Mouse (Mus musculus) liver, embryonic 13.5 days (tissue): ENCODE results near the gene Cacna2d1. TPM values are rescaled to one million over a fixed set of nuclear protein-coding genes. Genes with fewer than 3 reads are reported as not detected.

Experiments
- ATAC-seq: fragments of 200-750 bp; cut with Nextera tagmentation; 2 replicates; pipeline ENCODE4 v1.8.0; 2017; ENCODE audit warnings: low read depth, mild to moderate bottlenecking, moderate number of reproducible peaks, moderate library complexity
- DNase-seq: peaks from one replicate; pipeline ENCODE4 v3.0.0; 2022
- H3K27ac ChIP-seq: fragments of 300-500 bp; sonication (generic); 2 replicates; pipeline ENCODE4 v1.5.1; 2015; ENCODE audit warnings: moderate library complexity, mild to moderate bottlenecking, inconsistent platforms
- H3K27me3 ChIP-seq: fragments of 300-500 bp; sonication (generic); 2 replicates; pipeline ENCODE4 v1.6.1; 2015; ENCODE audit warnings: mild to moderate bottlenecking, inconsistent platforms
- H3K36me3 ChIP-seq: fragments of 300-500 bp; sonication (generic); 2 replicates; pipeline ENCODE4 v1.6.1; 2015; ENCODE audit warnings: mild to moderate bottlenecking, inconsistent platforms
- H3K4me1 ChIP-seq: fragments of 300-500 bp; sonication (generic); replicated peaks from 2 replicates; pipeline ENCODE4 v1.6.1; 2015; ENCODE audit warnings: inconsistent platforms
- H3K4me2 ChIP-seq: fragments of 300-500 bp; sonication (generic); 2 replicates; pipeline ENCODE4 v1.6.1; 2015; ENCODE audit warnings: inconsistent platforms, mild to moderate bottlenecking, moderate library complexity
- H3K4me3 ChIP-seq: fragments of 300-500 bp; sonication (generic); replicated peaks from 2 replicates; pipeline ENCODE4 v1.5.1; 2015; ENCODE audit warnings: mild to moderate bottlenecking, inconsistent platforms
- H3K9ac ChIP-seq: fragments of 300-500 bp; sonication (generic); 2 replicates; pipeline ENCODE4 v1.6.1; 2015; ENCODE audit warnings: mild to moderate bottlenecking, inconsistent platforms
- H3K9me3 ChIP-seq: fragments of 300-500 bp; sonication (generic); replicated peaks from 2 replicates; pipeline ENCODE4 v1.6.1; 2016; ENCODE audit warnings: inconsistent platforms
- WGBS: fragments of 180-500 bp; shearing (Covaris S2); methylation state at CpG from one replicate; pipeline ENCODE4 v1.1.7; 2015; ENCODE audit not compliant: insufficient replicate concordance; 5-methylcytosine and 5-hydroxymethylcytosine counted together
- polyA plus RNA-seq: library from polyadenylated mRNA; unstranded; fragments of >200 nt; fragmentation: Nextera tagmentation; extraction: Ambion mirVana; gene quantifications from 2 replicates; pipeline ENCODE4 v1.2.1, GENCODE M21; 2015

The Cacna2d1 gene
- 0.54 and 0.73 TPM in 2 replicates for polyA plus RNA-seq

GRCm38 (mm10) chr5:15934376-15935233 is at the start of gene Cacna2d1:
Cacna2d1 (plus strand) TSS chr5:15934691.
- no peak within 1 kb of the TSS for H3K27ac ChIP-seq
- peak; percentile 36; the same call in 1 of the 2 replicates for ATAC-seq

DNA sequence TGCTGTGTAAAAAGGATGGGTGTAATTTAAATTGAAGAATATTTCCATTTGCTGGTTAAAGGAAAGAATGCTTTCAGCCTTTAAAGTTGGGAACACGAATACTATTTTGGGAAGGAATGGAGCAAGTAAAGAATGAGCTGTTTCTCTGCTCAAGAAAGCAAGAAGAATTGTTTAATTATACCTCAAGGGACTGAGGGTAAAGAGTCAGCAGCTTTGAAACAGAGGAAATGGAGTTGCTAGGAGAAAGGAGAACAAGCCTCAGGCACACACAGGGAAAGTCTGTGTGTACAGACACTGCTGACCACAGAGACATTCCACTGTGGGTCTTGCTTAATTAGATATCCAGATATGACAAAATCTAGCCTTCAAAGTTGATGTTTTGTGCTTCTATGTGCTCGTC is 39.4 kb upstream of the Cacna2d1 start:
- 49% methylated on average over 2 of the region's 2 CpGs for WGBS
- no peak overlapping the region for H3K4me3 ChIP-seq
- H3K9me3 ChIP-seq, result no peaks in the 10 kb centered on the region
- no peaks in the 10 kb centered on the region for H3K36me3 ChIP-seq
- H3K27ac ChIP-seq, result no peak overlapping the region
- no peak overlapping the region for H3K4me2 ChIP-seq
- H3K4me1 ChIP-seq, result no peaks in the 10 kb centered on the region
- DNase-seq, result no peak
- no peak overlapping the region for H3K9ac ChIP-seq
- no peak for ATAC-seq
- H3K27me3 ChIP-seq, result no peaks in the 10 kb centered on the region

More at GRCm38 (mm10) chr5:15934376-15935233, at the start of gene Cacna2d1:
- Histone ChIP-seq H3K4me2 (peak within 1 kb of the TSS; percentile 58), H3K9ac (peak within 1 kb of the TSS; percentile 39; the same call in 1 of the 2 replicates), H3K27me3 (peaks cover 38% of the 10 kb centered on the region), H3K4me1 (0 out of 2 replicates have a peak, but pooled peaks cover 3% of the 10 kb centered on the region), H3K36me3 (no peaks in the 10 kb centered on the region), H3K9me3 (no peaks in the 10 kb centered on the region), H3K4me3 (peak within 1 kb of the TSS; percentile 48)
- DNase-seq, result no peak
- 2% methylated on average over 68 of the region's 120 CpGs for WGBS

DNA sequence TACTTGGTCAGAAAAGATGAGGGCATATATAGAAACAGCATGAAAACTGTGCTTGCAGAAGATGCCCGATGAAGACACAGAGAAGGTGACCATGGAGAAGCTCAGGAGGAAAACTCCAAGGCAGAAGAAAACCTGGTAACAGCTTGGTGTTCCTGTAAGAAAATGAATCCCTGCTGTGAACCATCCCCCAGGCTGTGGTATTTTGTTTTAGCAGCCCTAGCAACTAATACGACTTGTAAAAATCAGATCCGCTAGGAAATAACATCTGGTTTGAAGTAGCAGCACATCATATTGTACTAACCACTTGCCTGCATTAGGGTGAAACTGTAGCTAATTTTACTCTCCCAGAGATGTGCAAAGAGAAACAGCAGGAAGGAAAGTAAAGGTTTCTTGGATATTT is 37.8 kb upstream of the Cacna2d1 start:
- H3K27ac ChIP-seq, result no peak overlapping the region
- 66% methylated on average over 3 of the region's 3 CpGs for WGBS
- no peaks in the 10 kb centered on the region for H3K27me3 ChIP-seq
- H3K4me3 ChIP-seq, result no peak overlapping the region
- no peak for DNase-seq
- H3K36me3 ChIP-seq, result no peaks in the 10 kb centered on the region
- no peaks in the 10 kb centered on the region for H3K4me1 ChIP-seq
- H3K9me3 ChIP-seq, result no peaks in the 10 kb centered on the region
- H3K9ac ChIP-seq, result no peak overlapping the region
- no peak for ATAC-seq
- H3K4me2 ChIP-seq, result no peak overlapping the region

- Histone ChIP-seq H3K36me3 (no peaks in the 10 kb centered on the region), H3K4me3 (no peak overlapping the region), H3K9ac (no peak overlapping the region), H3K4me2 (no peak overlapping the region), H3K27me3 (no peaks in the 10 kb centered on the region), H3K27ac (no peak overlapping the region), H3K9me3 (no peaks in the 10 kb centered on the region), H3K4me1 (no peaks in the 10 kb centered on the region)
- WGBS, result 75% methylated on average over 3 of the region's 3 CpGs
- ATAC-seq (no peak), DNase-seq (no peak)
Observed at GRCm38 (mm10) chr5:15906446-15906845, 28.0 kb upstream of the Cacna2d1 start.

DNA sequence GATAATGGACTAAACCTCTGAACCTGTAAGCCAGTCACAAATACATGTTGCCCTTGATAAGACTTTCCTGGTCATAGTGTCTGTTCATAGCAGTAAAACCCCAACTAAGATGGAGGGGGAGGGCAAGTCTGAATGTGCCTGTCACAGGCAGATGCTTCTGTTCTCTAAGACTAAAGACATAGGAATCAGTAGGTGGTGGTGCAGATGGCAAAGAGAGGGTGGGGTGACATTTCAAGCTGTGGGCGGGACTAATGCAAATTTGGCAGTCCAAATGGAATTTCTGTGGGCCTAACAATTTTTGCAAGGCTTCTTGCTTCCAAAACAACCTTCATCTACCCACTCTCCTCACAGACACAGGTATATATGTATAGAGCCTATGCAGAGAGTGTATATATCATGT is 19.6 kb upstream of the Cacna2d1 start:
- no peaks in the 10 kb centered on the region for H3K27me3 ChIP-seq
- no peak for ATAC-seq
- H3K27ac ChIP-seq, result no peak overlapping the region
- no peaks in the 10 kb centered on the region for H3K36me3 ChIP-seq
- H3K4me1 ChIP-seq, result no peaks in the 10 kb centered on the region
- H3K9ac ChIP-seq, result no peak overlapping the region
- H3K9me3 ChIP-seq, result no peaks in the 10 kb centered on the region
- H3K4me3 ChIP-seq, result no peak overlapping the region
- WGBS, result 39% methylated on average over 1 of the region's 1 CpGs
- no peak overlapping the region for H3K4me2 ChIP-seq
- DNase-seq, result no peak

DNA sequence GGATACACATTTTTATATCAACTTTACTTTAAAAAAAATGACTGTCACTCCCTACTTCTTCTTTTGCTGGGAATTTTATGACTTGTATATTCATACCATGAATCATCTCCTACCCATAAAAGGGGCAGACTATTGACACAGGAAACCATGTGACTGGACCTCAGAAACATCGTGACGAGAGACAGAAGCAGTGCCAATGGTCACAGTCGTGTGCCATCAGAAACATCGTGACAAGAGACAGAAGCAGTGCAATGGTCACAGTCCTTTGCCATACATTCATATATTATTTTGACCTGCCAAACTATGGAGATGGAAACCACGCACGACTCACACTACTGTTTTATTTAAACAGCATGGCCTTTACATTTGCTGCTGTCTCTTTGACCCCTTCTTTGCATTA is 6.0 kb upstream of the Cacna2d1 start:
- no peak overlapping the region for H3K27ac ChIP-seq
- DNase-seq (no peak), ATAC-seq (no peak)
- no peaks in the 10 kb centered on the region for H3K9me3 ChIP-seq
- whole genome bisulfite sequencing, result 61% methylated on average over 6 of the region's 6 CpGs
- H3K4me3 ChIP-seq, result no peak overlapping the region
- H3K4me1 ChIP-seq, result no peaks in the 10 kb centered on the region
- H3K36me3 ChIP-seq, result no peaks in the 10 kb centered on the region
- H3K27me3 ChIP-seq, result peaks cover 7% of the 10 kb centered on the region
- no peak overlapping the region for H3K9ac ChIP-seq
- no peak overlapping the region for H3K4me2 ChIP-seq

GRCm38 (mm10) chr5:15933017-15933416 is 1.5 kb upstream of the Cacna2d1 start:
- Histone ChIP-seq H3K9ac (no peak overlapping the region), H3K9me3 (no peaks in the 10 kb centered on the region), H3K4me2 (no peak overlapping the region), H3K36me3 (no peaks in the 10 kb centered on the region), H3K4me3 (no peak overlapping the region), H3K27me3 (peaks cover 38% of the 10 kb centered on the region), H3K4me1 (0 out of 2 replicates have a peak, but pooled peaks cover 3% of the 10 kb centered on the region), H3K27ac (no peak overlapping the region)
- ATAC-seq (no peak), DNase-seq (no peak)
- WGBS, result 17% methylated on average over 6 of the region's 6 CpGs

- H3K27ac ChIP-seq, result no peak overlapping the region
- ATAC-seq (no peak), DNase-seq (no peak)
- peak overlapping the region; percentile 58 for H3K4me2 ChIP-seq
- peaks cover 38% of the 10 kb centered on the region for H3K27me3 ChIP-seq
- no peaks in the 10 kb centered on the region for H3K9me3 ChIP-seq
- no peak overlapping the region for H3K9ac ChIP-seq
- H3K4me1 ChIP-seq, result 0 out of 2 replicates have a peak, but pooled peaks cover 3% of the 10 kb centered on the region
- 8% methylated on average over 17 of the region's 17 CpGs for WGBS
- peak overlapping the region; percentile 48 for H3K4me3 ChIP-seq
- no peaks in the 10 kb centered on the region for H3K36me3 ChIP-seq
Observed at GRCm38 (mm10) chr5:15933581-15934375, 713 bp upstream of the Cacna2d1 start.

DNA sequence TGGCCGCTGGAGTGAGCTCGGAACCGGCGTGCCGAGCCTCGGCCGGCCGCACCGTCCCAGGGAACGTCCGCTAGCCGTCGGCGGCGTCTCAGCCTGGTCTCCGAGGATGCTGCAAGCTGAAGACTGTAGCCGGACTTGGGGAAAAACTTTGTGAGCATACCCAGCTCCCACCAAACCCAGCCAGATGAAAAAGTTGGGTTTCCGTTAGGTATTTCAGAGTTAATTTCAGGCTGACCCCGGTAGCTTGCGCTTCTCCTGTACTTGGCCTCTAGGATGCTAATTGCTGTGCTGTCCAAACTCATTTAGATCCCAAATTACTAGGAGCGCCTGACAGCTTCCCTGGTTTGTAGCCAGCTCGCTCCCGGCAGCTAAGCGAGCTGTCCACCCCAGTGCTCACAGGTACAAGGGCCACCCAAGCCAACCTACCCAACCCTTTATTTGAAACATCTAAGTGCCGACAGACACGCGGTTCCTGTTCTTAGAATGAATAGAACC is 790 bp downstream of the Cacna2d1 start:
- Histone ChIP-seq H3K36me3 (no peaks in the 10 kb centered on the region), H3K9me3 (no peaks in the 10 kb centered on the region), H3K4me2 (peak overlapping the region; percentile 58), H3K9ac (peak overlapping the region; percentile 39; the same call in 1 of the 2 replicates), H3K27ac (no peak overlapping the region), H3K27me3 (peaks cover 38% of the 10 kb centered on the region), H3K4me1 (0 out of 2 replicates have a peak, but pooled peaks cover 3% of the 10 kb centered on the region), H3K4me3 (peak overlapping the region; percentile 48)
- DNase-seq (no peak), ATAC-seq (no peak)
- WGBS, result 4% methylated on average over 27 of the region's 27 CpGs

GRCm38 (mm10) chr5:15935831-15936710 is 1.6 kb downstream of the Cacna2d1 start:
- Histone ChIP-seq H3K4me3 (0 out of 2 replicates have a peak overlapping the region, but pooled peaks have one; percentile 48), H3K27me3 (peaks cover 38% of the 10 kb centered on the region), H3K9me3 (no peaks in the 10 kb centered on the region), H3K9ac (no peak overlapping the region), H3K36me3 (no peaks in the 10 kb centered on the region), H3K27ac (no peak overlapping the region), H3K4me2 (peak overlapping the region; percentile 58; the same call in 1 of the 2 replicates), H3K4me1 (0 out of 2 replicates have a peak, but pooled peaks cover 3% of the 10 kb centered on the region)
- WGBS, result 25% methylated on average over 14 of the region's 14 CpGs
- no peak for ATAC-seq
- no peak for DNase-seq
